Mouse (Mus musculus): ENCODE measurements around the gene Cdc42bpb. TPM values are rescaled to one million over a fixed set of nuclear protein-coding genes. Genes with fewer than 3 reads are reported as not detected.

Gene Cdc42bpb
- polyA plus RNA-seq, 1 experiment from 2014 or later: 37.2 TPM

GRCm38 (mm10) chr12:111416921-111417779, 39.6 kb upstream of the Cdc42bpb start, which contains the start of gene Exoc3l4:
Exoc3l4 (plus strand) TSS chr12:111417017.
- DNase-seq (ENCODE audit: low spot score) (no peak), ATAC-seq (ENCODE audit: insufficient read depth, low FRiP score, low TSS enrichment) (no peak)
- Histone ChIP-seq H3K9me3 (ENCODE audit: control insufficient read depth, low read length) (no peaks in the 10 kb centered on the region), H3K4me2 (ENCODE audit: low read depth) (peak within 1 kb of the TSS; percentile 36), H3K36me3 (ENCODE audit: control insufficient read depth, insufficient read depth, low read length) (no peaks in the 10 kb centered on the region), H3K9ac (ENCODE audit: low read length) (peak within 1 kb of the TSS; percentile 36; the same call in 1 of the 2 replicates), H3K4me1 (ENCODE audit: control insufficient read depth, insufficient read depth, low read length) (peaks cover 2% of the 10 kb centered on the region), H3K27me3 (ENCODE audit: control insufficient read depth, insufficient read depth, low read length) (peaks cover 13% of the 10 kb centered on the region), H3K4me3 (ENCODE audit: low read depth, low read length) (no peak within 1 kb of the TSS), H3K27ac (ENCODE audit: low read depth, low read length) (no peak within 1 kb of the TSS)
- 5% methylated on average over 17 of the region's 17 CpGs for WGBS

DNA sequence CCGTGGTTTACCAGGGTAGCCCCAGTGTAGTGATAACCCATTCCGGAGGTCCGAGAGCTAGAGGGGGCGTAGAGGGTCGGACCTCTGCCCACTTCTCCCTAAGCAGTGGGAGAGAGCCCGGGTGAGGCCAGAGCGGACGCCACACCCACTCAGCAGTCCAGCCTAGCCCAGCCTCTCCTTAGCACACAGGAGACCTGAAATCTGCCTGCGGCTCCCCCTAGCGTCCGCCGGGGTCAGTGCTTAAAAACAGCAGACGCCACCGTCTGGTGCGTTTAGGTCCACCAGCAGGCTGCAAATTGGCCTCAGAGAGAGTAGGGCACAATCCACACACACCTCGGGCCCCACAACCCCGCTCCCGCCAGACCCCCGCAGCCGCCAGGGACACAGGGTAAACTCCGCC, 35.8 kb upstream of the Cdc42bpb start:
- Histone ChIP-seq H3K9me3 (ENCODE audit: control insufficient read depth, low read length) (no peaks in the 10 kb centered on the region), H3K4me2 (ENCODE audit: low read depth) (peak overlapping the region; percentile 33), H3K27me3 (ENCODE audit: control insufficient read depth, insufficient read depth, low read length) (0 out of 2 replicates have a peak, but pooled peaks cover 2% of the 10 kb centered on the region), H3K36me3 (ENCODE audit: control insufficient read depth, insufficient read depth, low read length) (no peaks in the 10 kb centered on the region), H3K4me1 (ENCODE audit: control insufficient read depth, insufficient read depth, low read length) (peaks cover 9% of the 10 kb centered on the region), H3K4me3 (ENCODE audit: low read depth, low read length) (no peak overlapping the region; the same call in 1 of the 2 replicates), H3K9ac (ENCODE audit: low read length) (no peak overlapping the region), H3K27ac (ENCODE audit: low read depth, low read length) (no peak overlapping the region)
- ATAC-seq (ENCODE audit: insufficient read depth, low FRiP score, low TSS enrichment) (peak; percentile 71; the same call in 1 of the 2 replicates), DNase-seq (ENCODE audit: low spot score) (peak; percentile 92)
- 1% methylated on average over 21 of the region's 21 CpGs for WGBS

DNA sequence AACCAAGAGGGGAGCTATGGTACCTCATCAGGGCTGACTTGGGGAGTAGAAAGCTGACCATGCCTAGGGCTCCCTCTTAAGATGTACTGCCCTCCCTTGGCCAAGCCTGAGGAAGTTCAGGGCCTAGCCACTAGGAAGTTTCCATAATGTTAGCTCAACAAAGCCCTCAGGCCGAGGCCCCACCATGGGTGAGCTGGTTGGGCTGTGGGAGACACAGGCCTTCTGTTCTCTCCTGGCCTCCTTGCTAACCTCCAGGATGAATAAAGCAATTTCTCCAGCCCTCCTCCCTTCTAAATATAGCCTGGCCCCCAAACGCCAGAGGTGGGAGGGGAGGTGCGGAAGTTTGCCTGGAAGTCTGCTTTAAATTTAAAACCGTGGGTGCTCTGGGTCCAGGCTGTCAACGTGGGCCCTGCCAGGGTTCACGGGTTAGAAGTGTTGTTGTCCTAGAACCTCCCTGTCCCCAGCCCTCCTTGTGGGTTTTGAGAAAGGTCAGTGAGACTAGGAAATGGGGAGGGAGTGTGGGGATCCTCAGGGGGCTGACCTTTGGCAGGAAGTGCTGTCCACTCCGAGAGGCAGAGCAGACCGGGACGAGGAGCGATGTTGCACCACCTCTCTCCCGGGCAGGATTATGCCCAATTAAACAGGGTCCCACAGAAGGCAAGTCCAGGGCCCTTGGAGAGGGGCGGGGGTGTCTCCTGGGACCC, 35.2 kb upstream of the Cdc42bpb start:
- Histone ChIP-seq H3K9me3 (ENCODE audit: control insufficient read depth, low read length) (no peaks in the 10 kb centered on the region), H3K4me3 (ENCODE audit: low read depth, low read length) (no peak overlapping the region; the same call in 1 of the 2 replicates), H3K4me1 (ENCODE audit: control insufficient read depth, insufficient read depth, low read length) (peaks cover 9% of the 10 kb centered on the region), H3K9ac (ENCODE audit: low read length) (no peak overlapping the region), H3K27me3 (ENCODE audit: control insufficient read depth, insufficient read depth, low read length) (peaks cover 7% of the 10 kb centered on the region), H3K4me2 (ENCODE audit: low read depth) (peak overlapping the region; percentile 33), H3K27ac (ENCODE audit: low read depth, low read length) (no peak overlapping the region), H3K36me3 (ENCODE audit: control insufficient read depth, insufficient read depth, low read length) (no peaks in the 10 kb centered on the region)
- DNase-seq (ENCODE audit: low spot score): no peak
- no peak for ATAC-seq (ENCODE audit: insufficient read depth, low FRiP score, low TSS enrichment)
- WGBS: 15% methylated on average over 12 of the region's 12 CpGs

GRCm38 (mm10) chr12:111411631-111412355, 34.3 kb upstream of the Cdc42bpb start:
- Histone ChIP-seq H3K4me3 (ENCODE audit: low read depth, low read length) (no peak overlapping the region), H3K4me2 (ENCODE audit: low read depth) (no peak overlapping the region), H3K27ac (ENCODE audit: low read depth, low read length) (no peak overlapping the region), H3K27me3 (ENCODE audit: control insufficient read depth, insufficient read depth, low read length) (peaks cover 16% of the 10 kb centered on the region), H3K9ac (ENCODE audit: low read length) (no peak overlapping the region), H3K9me3 (ENCODE audit: control insufficient read depth, low read length) (no peaks in the 10 kb centered on the region), H3K4me1 (ENCODE audit: control insufficient read depth, insufficient read depth, low read length) (peaks cover 6% of the 10 kb centered on the region), H3K36me3 (ENCODE audit: control insufficient read depth, insufficient read depth, low read length) (no peaks in the 10 kb centered on the region)
- DNase-seq (ENCODE audit: low spot score) (no peak), ATAC-seq (ENCODE audit: insufficient read depth, low FRiP score, low TSS enrichment) (no peak)
- WGBS: 86% methylated on average over 8 of the region's 8 CpGs

DNA sequence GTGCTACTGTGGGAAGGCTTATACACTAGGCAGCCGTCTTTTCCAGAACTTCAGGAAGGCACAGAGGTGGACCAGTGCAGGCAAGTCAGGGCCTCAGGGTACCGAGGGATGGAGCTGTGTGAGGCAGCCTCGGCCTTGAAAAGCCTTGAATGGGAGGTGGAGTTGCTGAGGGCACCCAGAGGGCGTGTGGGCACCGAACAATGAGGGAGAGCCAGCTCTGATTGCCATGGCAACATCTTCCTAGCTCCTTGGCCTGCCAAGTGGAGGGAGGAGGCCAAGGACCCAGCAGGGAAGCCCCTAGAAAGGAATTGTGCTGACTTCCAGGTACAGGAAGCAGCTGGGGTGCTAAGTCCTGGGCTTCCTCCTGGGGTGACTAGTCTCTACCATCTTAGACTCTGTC, 32.1 kb upstream of the Cdc42bpb start:
- H3K27me3 ChIP-seq (ENCODE audit: control insufficient read depth, insufficient read depth, low read length): peaks cover 25% of the 10 kb centered on the region
- ATAC-seq (ENCODE audit: insufficient read depth, low FRiP score, low TSS enrichment) (no peak), DNase-seq (ENCODE audit: low spot score) (no peak)
- H3K4me1 ChIP-seq (ENCODE audit: control insufficient read depth, insufficient read depth, low read length): peaks cover 6% of the 10 kb centered on the region
- H3K4me2 ChIP-seq (ENCODE audit: low read depth): no peak overlapping the region
- WGBS: 21% methylated on average over 5 of the region's 5 CpGs
- no peak overlapping the region for H3K9ac ChIP-seq (ENCODE audit: low read length)
- no peaks in the 10 kb centered on the region for H3K36me3 ChIP-seq (ENCODE audit: control insufficient read depth, insufficient read depth, low read length)
- no peaks in the 10 kb centered on the region for H3K9me3 ChIP-seq (ENCODE audit: control insufficient read depth, low read length)
- no peak overlapping the region for H3K4me3 ChIP-seq (ENCODE audit: low read depth, low read length)
- H3K27ac ChIP-seq (ENCODE audit: low read depth, low read length): no peak overlapping the region

GRCm38 (mm10) chr12:111406622-111407021, 29.1 kb upstream of the Cdc42bpb start, which contains the start of gene Lbhd2:
Lbhd2 (plus strand) TSS chr12:111406809.
- no peak within 1 kb of the TSS for H3K4me2 ChIP-seq (ENCODE audit: low read depth)
- 3% methylated on average over 22 of the region's 24 CpGs for WGBS
- H3K36me3 ChIP-seq (ENCODE audit: control insufficient read depth, insufficient read depth, low read length): no peaks in the 10 kb centered on the region
- no peak within 1 kb of the TSS for H3K27ac ChIP-seq (ENCODE audit: low read depth, low read length)
- H3K4me3 ChIP-seq (ENCODE audit: low read depth, low read length): no peak within 1 kb of the TSS
- peaks cover 25% of the 10 kb centered on the region for H3K27me3 ChIP-seq (ENCODE audit: control insufficient read depth, insufficient read depth, low read length)
- no peak within 1 kb of the TSS for H3K9ac ChIP-seq (ENCODE audit: low read length)
- H3K4me1 ChIP-seq (ENCODE audit: control insufficient read depth, insufficient read depth, low read length): peaks cover 6% of the 10 kb centered on the region; the same call in 1 of the 2 replicates
- no peak for DNase-seq (ENCODE audit: low spot score)
- no peaks in the 10 kb centered on the region for H3K9me3 ChIP-seq (ENCODE audit: control insufficient read depth, low read length)
- ATAC-seq (ENCODE audit: insufficient read depth, low FRiP score, low TSS enrichment): no peak

DNA sequence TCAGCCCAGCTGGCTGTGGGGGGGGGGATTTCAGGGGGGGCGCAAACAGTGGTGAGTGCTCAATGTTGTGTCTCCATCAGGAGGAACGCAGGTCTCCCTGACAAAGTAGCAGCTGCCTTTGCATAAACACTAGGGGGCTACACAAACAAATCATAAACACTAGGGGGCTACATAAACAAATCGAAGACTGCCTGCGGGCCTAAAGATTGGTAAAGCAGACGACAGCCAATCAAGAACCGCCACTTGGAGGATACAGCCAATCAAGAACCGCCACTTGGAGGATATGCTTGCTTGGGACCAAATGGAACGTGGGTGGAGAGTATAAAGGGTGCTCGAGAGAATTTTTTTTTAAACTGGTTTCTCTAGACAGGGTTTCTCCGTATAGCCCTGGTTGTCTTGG, 27.4 kb upstream of the Cdc42bpb start:
- Histone ChIP-seq H3K27ac (ENCODE audit: low read depth, low read length) (no peak overlapping the region), H3K9me3 (ENCODE audit: control insufficient read depth, low read length) (no peaks in the 10 kb centered on the region), H3K36me3 (ENCODE audit: control insufficient read depth, insufficient read depth, low read length) (no peaks in the 10 kb centered on the region), H3K4me1 (ENCODE audit: control insufficient read depth, insufficient read depth, low read length) (peaks cover 4% of the 10 kb centered on the region; the same call in 1 of the 2 replicates), H3K4me2 (ENCODE audit: low read depth) (no peak overlapping the region), H3K9ac (ENCODE audit: low read length) (no peak overlapping the region), H3K4me3 (ENCODE audit: low read depth, low read length) (no peak overlapping the region), H3K27me3 (ENCODE audit: control insufficient read depth, insufficient read depth, low read length) (peaks cover 25% of the 10 kb centered on the region)
- DNase-seq (ENCODE audit: low spot score) (no peak), ATAC-seq (ENCODE audit: insufficient read depth, low FRiP score, low TSS enrichment) (no peak)
- WGBS: 42% methylated on average over 10 of the region's 10 CpGs

DNA sequence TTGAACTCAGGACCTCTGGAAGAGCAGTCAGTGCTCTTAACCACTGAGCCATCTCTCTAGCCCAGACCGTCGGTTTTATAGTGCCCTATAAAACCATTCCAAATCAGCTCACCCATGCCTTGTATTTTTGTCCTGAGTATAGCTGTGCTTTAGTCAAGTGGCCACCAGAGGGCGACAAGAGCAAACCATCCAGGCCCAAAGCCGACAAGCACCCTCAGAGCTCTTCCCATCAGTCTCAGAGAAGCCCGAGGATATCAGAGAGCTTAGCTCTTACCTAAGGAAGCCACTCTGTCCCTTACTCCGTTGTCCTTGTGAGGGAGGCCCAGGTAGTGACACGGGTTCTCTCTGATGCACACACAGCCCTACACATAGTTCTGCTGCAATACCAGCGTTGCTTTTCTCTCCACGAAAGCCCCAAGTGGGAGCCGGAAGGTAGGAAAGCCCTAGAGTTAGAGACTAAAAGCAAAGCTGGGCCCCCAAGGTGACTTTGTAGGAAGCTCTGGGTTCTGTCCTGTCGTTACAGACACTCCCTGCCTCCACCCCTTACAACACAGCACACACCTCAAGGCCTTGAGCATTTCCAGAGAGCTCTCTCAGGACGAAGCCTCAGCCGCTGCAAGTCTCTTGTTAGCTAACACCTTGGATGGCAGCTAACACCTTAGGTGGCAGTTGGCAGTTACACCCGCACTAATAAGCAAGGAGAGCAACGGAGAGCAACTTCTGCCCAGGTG, 24.1 kb upstream of the Cdc42bpb start:
- H3K4me3 ChIP-seq (ENCODE audit: low read depth, low read length): no peak overlapping the region
- H3K4me2 ChIP-seq (ENCODE audit: low read depth): no peak overlapping the region
- no peaks in the 10 kb centered on the region for H3K9me3 ChIP-seq (ENCODE audit: control insufficient read depth, low read length)
- WGBS: 18% methylated on average over 15 of the region's 15 CpGs
- no peak overlapping the region for H3K9ac ChIP-seq (ENCODE audit: low read length)
- no peaks in the 10 kb centered on the region for H3K36me3 ChIP-seq (ENCODE audit: control insufficient read depth, insufficient read depth, low read length)
- no peak overlapping the region for H3K27ac ChIP-seq (ENCODE audit: low read depth, low read length)
- no peaks in the 10 kb centered on the region for H3K4me1 ChIP-seq (ENCODE audit: control insufficient read depth, insufficient read depth, low read length)
- ATAC-seq (ENCODE audit: insufficient read depth, low FRiP score, low TSS enrichment) (no peak), DNase-seq (ENCODE audit: low spot score) (peak; percentile 84)
- H3K27me3 ChIP-seq (ENCODE audit: control insufficient read depth, insufficient read depth, low read length): peaks cover 8% of the 10 kb centered on the region

All from neural tube, embryonic 11.5 days (tissue).